Mouse (Mus musculus) small intestine, adult 2 months (tissue): ENCODE measurements at regions not wholly inside any gene's neighbourhood (a gene's known extent, or its start where the extent isn't known, plus 50 kb on each side); places are given as distances from the start of the nearest gene placed in this dataset.

ENCODE experiments used
- CTCF ChIP-seq: fragments of 200-500 bp; IDR thresholded peaks from 2 replicates; pipeline ENCODE4 v1.5.1; 2012; ENCODE audit warnings: low read depth, mild to moderate bottlenecking, control low read depth, inconsistent platforms, low read length, moderate library complexity, mixed read lengths; ENCODE audit not compliant: insufficient replicate concordance, insufficient read length; ENCODE audit errors: extremely low read depth
- POLR2A ChIP-seq: fragments of 200-500 bp; IDR thresholded peaks from 2 replicates; pipeline ENCODE4 v1.6.1; 2012; ENCODE audit warnings: low read depth, mild to moderate bottlenecking, control low read depth, inconsistent platforms, low read length, moderate library complexity

GRCm38 (mm10) chr1:81945236-81945635 lies 287.7 kb upstream of the Gm9747 start:
- TF ChIP-seq CTCF (no peak), POLR2A (no peak)
